Mouse (Mus musculus) cerebellum, postnatal 10 days (tissue): ENCODE data around the gene Cdca5.
A peak's percentile ranks its signal among the peaks of the same experiment; 100 is the strongest.
"Not testable (repeated sequence)": the region's sequence is repeated elsewhere in the genome, so short reads cannot be mapped to it uniquely, and the experiment has no call there.

Source experiments
- DNase-seq, 2 experiments: peaks; one replicate each; pipeline ENCODE4 v3.0.0; 2021; ENCODE audit warnings: mixed read lengths in 2 of 2

Gene Cdca5

GRCm38 (mm10) chr19:6105586-6105985 is 20.8 kb downstream of the Cdca5 start, which contains the start of gene Naaladl1:
Gene Naaladl1, plus strand, starts transcription at chr19:6105782.
- no peak for DNase-seq

GRCm38 (mm10) chr19:6113116-6113515 is 28.3 kb downstream of the Cdca5 start:
- DNase-seq = no peak

GRCm38 (mm10) chr19:6116113-6116850 is 31.5 kb downstream of the Cdca5 start:
- DNase-seq = peak; percentile 45 to 47

GRCm38 (mm10) chr19:6117346-6117985 is 32.7 kb downstream of the Cdca5 start:
- no peak for DNase-seq

GRCm38 (mm10) chr19:6117986-6118676 is 33.3 kb downstream of the Cdca5 start, which contains the start of gene Sac3d1:
Gene Sac3d1, minus strand, starts transcription at chr19:6118650.
- DNase-seq = peak; percentile 91 to 93

GRCm38 (mm10) chr19:6118677-6119185 is 33.9 kb downstream of the Cdca5 start:
- DNase-seq = peak; percentile 64

GRCm38 (mm10) chr19:6121761-6122160 is 37.0 kb downstream of the Cdca5 start:
- no peak for DNase-seq

- DNase-seq = peak; percentile 58 to 69
Measured at GRCm38 (mm10) chr19:6123330-6123729, 38.5 kb downstream of the Cdca5 start.

- no peak for DNase-seq
Measured at GRCm38 (mm10) chr19:6124898-6125297, 40.1 kb downstream of the Cdca5 start.

GRCm38 (mm10) chr19:6126289-6126688 is 41.5 kb downstream of the Cdca5 start:
- peak; percentile 70 to 83 for DNase-seq

GRCm38 (mm10) chr19:6126789-6127580 is 42.2 kb downstream of the Cdca5 start:
- no peak for DNase-seq

GRCm38 (mm10) chr19:6127760-6128341 is 43.1 kb downstream of the Cdca5 start, which contains the start of gene Snx15:
Gene Snx15, minus strand, starts transcription at chr19:6128304.
- peak; percentile 98 for DNase-seq

GRCm38 (mm10) chr19:6130414-6131128 is 45.8 kb downstream of the Cdca5 start:
- not testable (repeated sequence) for DNase-seq

- no peak for DNase-seq
Measured at GRCm38 (mm10) chr19:6132171-6132827, 47.5 kb downstream of the Cdca5 start.

GRCm38 (mm10) chr19:6133197-6133596 is 48.4 kb downstream of the Cdca5 start:
- not testable (repeated sequence) for DNase-seq

- no peak for DNase-seq
Measured at GRCm38 (mm10) chr19:6136397-6136796, 51.6 kb downstream of the Cdca5 start.

- DNase-seq = peak; percentile 61 to 62
Measured at GRCm38 (mm10) chr19:6139701-6140100, 54.9 kb downstream of the Cdca5 start.

GRCm38 (mm10) chr19:6140374-6140677 is 55.5 kb downstream of the Cdca5 start:
- no peak for DNase-seq

- DNase-seq = peak; percentile 96 to 97
Measured at GRCm38 (mm10) chr19:6140678-6141393, 56.1 kb downstream of the Cdca5 start, which contains the start of gene Batf2. Gene Batf2, plus strand, starts transcription at chr19:6140983.

- peak; percentile 91 to 93 for DNase-seq
Measured at GRCm38 (mm10) chr19:6141394-6141749, 56.6 kb downstream of the Cdca5 start, which contains the start of gene Arl2. Gene Arl2, minus strand, starts transcription at chr19:6141548.
